Mouse (Mus musculus) left cerebral cortex, postnatal 14 days (tissue): ENCODE measurements at regions not wholly inside any gene's neighbourhood (a gene's known extent, or its start where the extent isn't known, plus 50 kb on each side); places are given as distances from the start of the nearest gene placed in this dataset.

Source experiments
- DNase-seq, 2 experiments: peaks; one replicate each; pipeline ENCODE4 v3.0.0; 2021 to 2022; ENCODE audit warnings: low spot score in 2 of 2, mixed read lengths in 1 of 2
- intact Hi-C: fragments of 180-260 bp; cut with DNase I; formaldehyde crosslinking; loops from one replicate; pipeline ENCODE4 v1.15.1; 2025
- microRNA-seq, 2 experiments: library from miRNA; unstranded; fragments of <30 nt; microRNA quantifications; one replicate each; pipeline ENCODE4 v1.2.0; 2022

DNA sequence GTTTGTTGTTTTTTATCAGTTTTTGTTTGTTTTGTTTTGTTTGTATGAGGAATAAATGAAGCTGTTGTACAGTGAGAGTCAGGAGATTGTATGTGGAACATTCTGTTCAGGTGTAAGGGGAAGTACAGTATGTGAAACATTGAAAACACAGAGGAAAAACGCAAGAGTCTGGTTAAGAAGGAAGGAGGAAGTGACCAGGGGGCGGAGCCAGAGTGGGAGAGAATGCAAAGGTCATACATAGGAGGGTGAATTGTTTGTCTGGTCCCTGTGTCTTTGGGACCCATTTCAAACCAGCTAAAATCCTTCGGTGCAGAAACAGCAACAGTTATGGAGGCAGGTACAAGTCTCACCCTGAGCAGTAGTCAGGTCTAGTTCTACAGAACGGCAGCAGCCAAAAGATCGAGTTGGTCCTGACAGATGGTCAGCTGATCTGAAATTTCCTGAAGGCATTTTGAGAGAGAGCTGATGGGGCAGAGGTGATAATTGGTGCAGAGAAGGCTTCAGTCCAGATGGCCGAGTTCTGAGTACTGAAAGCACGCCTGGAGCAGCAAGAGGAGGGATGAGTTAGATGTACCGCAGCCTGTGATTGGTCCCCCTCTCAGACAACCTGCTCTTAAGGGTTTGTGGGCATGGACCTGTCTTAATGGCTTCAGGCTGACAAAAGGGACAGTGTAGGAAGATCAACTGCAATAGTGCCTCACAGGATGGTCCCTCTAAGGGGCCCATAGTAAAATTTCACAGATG, 179.7 kb upstream of the Chrm3 start:
- DNase-seq = no peak
- intact Hi-C loops = no loop called here

- intact Hi-C loops = no loop called here
- DNase-seq = peak in 1 of 2 experiments; percentile 4
These were observed 178.3 kb upstream of the Chrm3 start for GRCm38 (mm10) chr13:10538927-10539326.

GRCm38 (mm10) chr13:10527251-10527650, 166.6 kb upstream of the Chrm3 start:
- no peak for DNase-seq

DNA sequence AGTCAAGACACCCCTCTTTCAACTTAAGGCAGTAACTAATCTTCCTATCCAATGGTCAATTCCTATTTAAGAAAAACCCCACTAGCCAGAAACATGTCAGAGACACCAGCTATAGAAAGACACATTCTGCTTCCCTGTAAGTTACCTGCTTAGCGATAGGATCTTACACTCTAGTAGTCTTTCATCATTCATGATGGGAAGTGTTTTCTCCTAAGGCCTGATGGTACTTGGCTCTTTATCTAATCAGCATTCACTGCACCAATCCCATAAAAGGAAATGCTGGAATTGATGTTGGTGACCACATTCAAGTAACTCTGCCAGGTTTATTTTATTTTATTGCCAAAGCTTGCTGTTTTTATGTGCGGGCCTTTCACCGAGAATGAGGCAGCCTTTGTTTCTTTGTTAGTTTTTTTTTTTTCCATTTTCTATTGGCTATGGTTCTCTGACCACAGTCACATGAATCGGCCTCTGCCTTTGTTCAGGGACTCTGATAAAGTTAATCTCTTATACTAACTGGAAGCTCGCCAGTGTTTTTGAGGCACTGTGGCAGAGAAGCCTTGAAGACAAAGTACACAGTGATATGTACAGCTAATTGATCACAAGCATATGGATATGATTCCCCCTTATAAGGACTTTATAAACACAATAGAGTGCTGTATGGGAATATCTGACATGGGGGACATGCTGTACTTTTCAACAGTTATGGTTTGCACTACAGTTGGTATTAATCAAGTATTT, 166.0 kb upstream of the Chrm3 start:
- intact Hi-C loops = no loop called here

More at GRCm38 (mm10) chr13:10527251-10527650, 166.6 kb upstream of the Chrm3 start:
- intact Hi-C loops = no loop called here

GRCm38 (mm10) chr13:10504211-10504610, 143.6 kb upstream of the Chrm3 start:
- DNase-seq = no peak
- intact Hi-C loops = no loop called here

More for the DNA sequence above, 166.0 kb upstream of the Chrm3 start:
- DNase-seq = no peak

GRCm38 (mm10) chr13:10455323-10455722, 94.7 kb upstream of the Chrm3 start:
- intact Hi-C loops = no loop called here

GRCm38 (mm10) chr13:10454667-10455066, 94.0 kb upstream of the Chrm3 start:
- intact Hi-C loops = no loop called here
- no peak for DNase-seq

More at GRCm38 (mm10) chr13:10455323-10455722, 94.7 kb upstream of the Chrm3 start:
- peak in 1 of 2 experiments; percentile 4 for DNase-seq

GRCm38 (mm10) chr13:10451057-10451456, 90.4 kb upstream of the Chrm3 start:
- intact Hi-C loops = no loop called here
- peak in 1 of 2 experiments; percentile 7 for DNase-seq

DNA sequence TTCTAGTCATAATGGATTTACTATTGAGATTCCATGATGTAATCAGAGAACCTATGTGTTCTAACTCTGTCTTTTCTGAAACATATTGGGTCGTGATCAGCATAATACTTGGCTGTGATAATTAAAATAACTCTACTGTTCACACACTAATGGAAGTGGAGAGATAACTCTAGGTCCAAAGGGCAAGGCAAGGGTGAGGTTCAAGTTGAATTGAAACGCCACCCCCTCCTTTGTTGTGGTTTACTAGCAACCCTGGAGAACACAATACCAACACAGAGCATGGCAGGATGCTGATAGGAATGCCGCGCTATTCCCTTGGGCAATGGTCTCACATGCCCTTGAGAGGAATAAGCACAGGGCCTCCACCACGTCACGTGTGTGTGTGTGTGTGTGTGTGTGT, 88.9 kb upstream of the Chrm3 start:
- intact Hi-C loops = no loop called here
- DNase-seq = no peak

DNA sequence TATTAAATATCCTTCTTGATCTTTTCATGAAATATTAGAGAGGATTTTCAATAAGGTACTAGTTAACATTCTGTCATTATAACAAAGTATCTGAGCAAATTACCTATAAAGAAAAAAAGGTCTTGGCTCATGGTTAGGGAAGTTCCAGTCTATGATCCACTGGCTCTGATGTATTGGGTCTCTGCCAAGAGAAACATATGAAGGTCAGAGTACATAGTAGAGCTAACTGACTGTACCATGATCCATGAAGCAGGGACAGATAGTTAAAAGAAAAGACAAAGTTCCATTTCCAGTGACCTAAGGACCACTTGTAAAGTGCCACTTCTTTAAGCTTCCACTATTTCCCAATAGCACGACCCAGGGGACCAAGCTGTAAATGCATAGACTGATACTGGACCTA, 87.2 kb upstream of the Chrm3 start:
- DNase-seq = no peak
- intact Hi-C loops = no loop called here

DNA sequence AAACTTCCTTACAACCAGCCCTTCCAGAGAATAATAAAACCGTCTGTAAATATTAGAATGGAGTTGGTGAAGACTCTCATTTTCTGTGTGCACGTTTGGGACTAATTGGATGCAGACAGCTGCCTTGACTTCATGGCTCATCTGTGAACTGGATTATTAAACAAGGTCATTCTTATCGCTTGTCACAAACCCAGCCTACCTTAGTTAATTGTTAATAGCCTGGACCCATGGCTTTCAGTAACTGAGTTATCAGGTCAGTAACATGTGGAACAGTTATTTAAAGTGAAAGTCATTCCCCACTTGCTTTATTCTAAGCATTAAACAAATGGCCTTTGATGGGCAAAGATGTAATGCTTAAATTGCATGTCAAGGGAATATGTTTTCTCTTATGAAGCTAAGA, 85.0 kb upstream of the Chrm3 start:
- DNase-seq = no peak
- intact Hi-C loops = no loop called here

Small RNA genes in the stretch of these regions (microRNA-seq; reads per million reads assigned to microRNA genes)
- gene Gm23415 = 0 reads per million in 2 experiments
